Mouse (Mus musculus) erythroid progenitor cell, adult 5-6 weeks (primary cell): ENCODE measurements at regions not wholly inside any gene's neighbourhood (a gene's known extent, or its start where the extent isn't known, plus 50 kb on each side); places are given as distances from the start of the nearest gene placed in this dataset.

Source experiments
- ATAC-seq: replicated peaks from 2 replicates; pipeline ENCODE4 v1.8.0; 2016; ENCODE audit warnings: moderate number of reproducible peaks, mild to moderate bottlenecking, moderate TSS enrichment, inconsistent platforms; ENCODE audit not compliant: poor library complexity, low FRiP score, severe bottlenecking

DNA sequence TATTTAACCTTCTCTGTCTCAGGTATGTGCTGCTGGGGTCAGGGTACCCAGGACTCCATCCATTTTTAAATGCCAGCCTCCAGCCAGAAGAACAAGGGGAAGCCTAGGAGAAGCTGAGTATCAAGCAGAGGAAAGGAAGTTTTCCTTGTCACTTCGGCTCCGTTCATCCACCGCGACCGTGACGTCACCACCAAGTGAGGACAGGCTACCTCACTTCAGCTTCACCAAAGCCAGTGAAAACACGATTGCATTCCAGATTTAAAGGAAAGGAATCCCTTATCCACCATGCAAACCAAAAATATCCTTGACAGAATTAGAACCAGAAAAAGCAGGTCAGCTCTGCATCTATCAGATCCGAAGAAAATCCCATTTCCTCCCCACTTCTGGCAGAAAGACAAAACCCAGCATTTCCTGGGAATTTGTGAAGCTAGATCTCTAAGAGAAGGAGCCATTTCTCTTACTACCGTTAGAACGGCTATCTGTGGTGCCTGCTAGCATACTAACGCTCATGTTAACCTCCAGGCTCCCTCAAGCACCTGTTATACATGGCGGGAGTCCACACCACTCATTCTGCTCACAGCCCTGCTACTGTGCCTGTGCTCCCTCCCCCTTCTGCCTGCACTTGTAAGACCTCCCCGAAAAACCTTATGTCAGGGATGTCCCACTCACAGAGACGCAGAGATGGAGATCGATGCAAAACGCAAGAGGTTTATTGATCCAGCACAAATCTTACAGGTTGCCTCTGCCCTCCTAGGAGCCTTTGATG lies 133.4 kb downstream of the Qrsl1 start:
- no peak for ATAC-seq

DNA sequence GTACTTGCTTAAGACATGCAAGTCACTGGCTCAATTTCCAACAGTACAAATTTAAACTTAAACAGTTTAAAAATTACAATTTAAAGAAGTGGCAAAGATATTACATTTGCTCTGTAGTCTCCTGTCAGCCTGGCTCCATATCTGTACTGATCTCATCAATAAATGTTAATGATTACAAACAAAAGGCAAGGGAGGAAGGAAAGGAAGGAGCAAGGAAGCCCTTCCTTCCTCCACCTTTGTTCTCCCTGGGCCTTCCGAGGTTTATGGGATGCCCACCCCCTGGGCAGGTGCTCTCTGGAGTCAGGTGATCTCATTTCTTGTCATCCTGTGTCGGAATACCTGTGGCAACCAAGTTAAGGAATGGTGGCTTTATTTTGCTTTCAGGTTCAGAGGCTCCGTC lies 132.5 kb downstream of the Qrsl1 start:
- ATAC-seq = no peak

DNA sequence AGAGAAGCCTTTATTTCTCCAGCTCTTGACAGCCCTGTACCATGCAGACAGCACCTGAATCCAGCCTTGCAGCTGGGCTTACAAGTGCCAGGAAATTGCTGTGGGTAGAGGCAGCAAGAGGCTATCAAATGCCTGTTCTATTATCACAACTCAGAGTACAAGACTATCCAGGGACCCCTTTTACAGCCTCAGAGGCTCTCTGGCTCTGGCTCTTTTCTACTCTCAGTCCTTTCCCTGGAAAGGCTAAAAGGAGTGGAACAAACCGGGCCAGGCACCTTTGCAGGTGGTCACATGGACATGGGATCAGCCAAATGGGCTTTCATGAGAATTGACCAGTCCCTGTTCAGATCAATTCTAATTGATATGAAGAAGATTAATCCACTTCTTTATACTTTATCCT lies 125.7 kb downstream of the Qrsl1 start:
- no peak for ATAC-seq

DNA sequence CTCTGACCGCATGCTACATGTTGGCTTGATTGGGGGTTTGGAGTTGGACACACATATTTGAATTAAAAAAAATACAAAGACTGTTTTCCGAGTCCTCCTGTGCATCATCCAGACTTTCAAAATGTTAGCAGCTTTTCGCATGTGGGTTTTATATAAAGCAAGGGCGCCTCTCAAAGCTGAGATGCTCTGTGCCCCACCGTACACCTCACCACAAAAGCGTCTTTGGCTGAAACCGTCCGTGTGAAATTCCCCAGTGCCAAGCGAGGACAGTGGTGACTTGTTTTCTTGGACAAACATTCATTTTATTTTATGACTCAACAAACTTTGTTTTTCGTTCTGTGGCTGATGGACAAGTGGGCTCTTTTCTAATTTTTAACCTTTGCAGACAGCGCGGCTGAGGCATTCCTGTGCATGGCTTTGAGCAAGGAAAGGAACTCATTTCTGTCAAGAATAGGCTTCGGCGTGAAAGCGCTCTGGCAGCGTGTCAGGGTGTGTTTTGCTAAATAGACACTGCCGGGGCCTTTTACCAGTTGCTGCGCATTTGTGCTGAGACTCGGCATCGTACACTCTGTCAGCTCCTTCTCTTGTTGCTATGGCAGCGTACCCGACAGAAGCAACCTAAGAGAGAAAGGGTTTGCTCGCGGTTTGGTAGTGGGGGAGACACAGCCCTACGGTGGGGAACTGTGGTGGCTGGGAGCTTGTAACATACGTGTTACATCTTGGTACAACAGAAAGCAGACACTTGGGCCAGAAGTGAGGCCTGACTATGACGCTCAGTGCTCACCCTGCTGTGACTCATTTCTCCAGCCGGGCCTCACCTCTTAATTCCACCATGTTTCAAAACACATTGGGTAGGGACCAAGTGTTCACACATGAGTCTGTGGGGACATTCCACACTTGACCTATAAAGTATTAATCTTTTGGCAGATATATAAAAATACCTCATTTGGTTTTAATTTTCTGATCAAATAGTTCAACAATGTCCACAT lies 123.6 kb downstream of the Qrsl1 start:
- ATAC-seq = no peak

DNA sequence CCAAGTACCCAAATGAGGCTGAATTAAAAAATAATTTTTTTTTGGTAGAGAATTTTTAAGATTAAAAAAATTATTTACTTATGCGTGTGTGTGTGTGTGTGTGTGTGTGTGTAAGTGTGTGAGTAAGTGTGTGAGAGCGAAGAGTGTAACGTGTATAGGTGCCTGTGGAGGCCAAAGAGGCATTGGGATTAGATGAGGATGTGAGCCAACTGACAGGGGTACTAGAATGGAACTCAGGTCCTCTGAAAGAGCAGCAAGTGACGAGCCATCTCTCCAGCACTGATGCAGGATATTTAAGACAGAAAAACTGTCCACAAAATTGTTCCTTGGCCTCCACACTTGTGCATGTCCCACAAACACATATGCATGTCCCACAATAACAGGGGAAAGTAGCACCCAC lies 121.0 kb downstream of the Qrsl1 start:
- ATAC-seq = no peak

DNA sequence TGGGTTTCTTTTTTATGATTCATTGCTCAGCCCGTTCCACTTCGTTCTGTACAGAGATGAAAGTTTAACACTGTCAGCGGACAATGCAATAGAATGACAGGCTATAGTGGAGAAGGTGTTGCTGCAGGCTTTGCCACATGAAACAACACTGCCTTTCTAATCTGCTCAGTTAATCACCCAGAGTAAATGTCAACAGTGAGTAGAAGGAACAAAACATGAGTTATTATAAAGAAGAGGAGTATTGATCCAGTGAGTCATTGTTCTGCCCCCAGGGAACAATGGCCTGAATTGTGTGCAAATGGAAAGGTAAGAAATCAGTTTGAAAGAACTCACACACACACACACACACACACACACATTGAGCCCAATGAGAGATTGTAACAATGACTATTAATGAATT lies 118.2 kb downstream of the Qrsl1 start:
- no peak for ATAC-seq

DNA sequence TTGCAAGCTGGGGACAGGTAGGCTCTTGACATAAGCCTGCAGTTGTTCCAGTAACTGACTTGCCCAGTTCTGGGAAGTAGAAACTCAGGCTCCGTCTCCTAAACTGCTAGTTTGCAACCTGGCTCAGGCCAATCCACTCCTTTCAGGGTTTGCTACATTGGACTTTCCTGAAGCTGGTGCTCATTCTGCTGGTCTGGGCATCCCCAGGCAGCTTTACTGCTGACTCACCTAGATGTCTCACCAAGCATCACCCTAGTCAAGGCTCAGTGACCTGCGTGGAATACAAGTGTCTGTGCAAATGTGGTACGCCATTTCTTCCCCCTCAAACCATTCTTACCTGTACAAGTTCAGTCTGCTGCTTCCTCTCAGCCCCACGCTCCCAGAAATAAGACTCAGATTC lies 110.8 kb downstream of the Qrsl1 start:
- ATAC-seq = peak; percentile 70

DNA sequence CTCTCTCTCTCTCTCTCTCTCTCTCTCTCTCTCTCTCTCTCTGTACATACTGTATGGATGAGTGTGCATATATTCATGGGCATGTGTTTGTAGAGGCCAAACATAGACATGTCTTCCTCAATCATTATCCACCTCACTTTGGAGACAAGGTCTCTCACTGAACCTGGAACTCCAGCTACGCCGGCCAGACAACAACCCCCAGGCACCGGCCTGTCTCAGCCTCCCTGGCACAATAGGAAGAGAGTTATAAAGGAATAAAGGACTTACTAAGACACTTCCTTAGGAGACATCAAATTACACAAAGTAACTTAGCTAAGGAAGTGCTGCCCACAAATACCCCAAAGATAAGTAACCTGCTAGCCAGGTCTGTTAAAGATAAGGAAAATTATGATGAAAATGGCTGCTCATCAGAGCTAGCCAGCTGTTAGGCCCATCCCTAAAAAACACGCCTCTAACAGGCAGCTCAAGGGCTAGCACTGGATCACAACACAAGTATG lies 110.0 kb downstream of the Qrsl1 start:
- ATAC-seq = peak; percentile 87

DNA sequence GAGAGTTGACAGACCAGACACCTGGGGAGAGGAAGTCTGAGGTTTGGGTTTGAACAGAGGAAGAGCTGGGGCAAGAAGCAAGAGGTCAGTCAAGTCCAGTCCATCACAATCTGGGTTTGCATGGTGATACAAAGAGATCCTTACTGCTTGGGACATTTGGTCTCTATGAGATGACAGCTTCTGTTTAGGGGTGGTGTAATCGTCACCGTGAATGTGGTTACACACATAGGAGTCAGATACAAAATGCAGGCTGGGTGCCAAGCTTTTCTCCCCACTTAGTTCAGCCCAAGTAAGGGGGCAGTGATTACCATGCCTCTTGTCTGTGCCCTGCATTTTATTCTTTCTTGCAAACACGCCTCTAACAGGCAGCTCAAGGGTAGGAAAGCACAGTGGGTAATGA lies 108.9 kb downstream of the Qrsl1 start:
- ATAC-seq = no peak

DNA sequence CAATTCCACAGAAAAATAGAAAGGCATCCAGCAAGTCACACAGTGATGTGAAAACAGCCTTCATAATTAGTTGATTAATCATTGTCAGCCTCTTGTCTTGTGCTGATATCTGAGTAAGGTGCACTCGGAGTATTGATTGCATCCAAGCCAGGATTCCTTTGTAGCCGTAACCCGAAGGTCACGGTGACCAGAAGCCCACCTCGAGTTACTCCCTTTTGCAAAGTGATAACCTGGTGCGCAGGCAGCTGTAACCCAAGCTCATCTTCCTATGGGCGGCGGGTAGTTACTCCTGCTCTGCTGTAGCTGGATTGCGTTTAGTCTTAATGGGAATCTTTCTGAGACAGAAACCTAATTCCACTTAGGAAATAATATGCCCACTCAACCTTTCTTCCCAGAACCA lies 107.0 kb downstream of the Qrsl1 start:
- no peak for ATAC-seq

DNA sequence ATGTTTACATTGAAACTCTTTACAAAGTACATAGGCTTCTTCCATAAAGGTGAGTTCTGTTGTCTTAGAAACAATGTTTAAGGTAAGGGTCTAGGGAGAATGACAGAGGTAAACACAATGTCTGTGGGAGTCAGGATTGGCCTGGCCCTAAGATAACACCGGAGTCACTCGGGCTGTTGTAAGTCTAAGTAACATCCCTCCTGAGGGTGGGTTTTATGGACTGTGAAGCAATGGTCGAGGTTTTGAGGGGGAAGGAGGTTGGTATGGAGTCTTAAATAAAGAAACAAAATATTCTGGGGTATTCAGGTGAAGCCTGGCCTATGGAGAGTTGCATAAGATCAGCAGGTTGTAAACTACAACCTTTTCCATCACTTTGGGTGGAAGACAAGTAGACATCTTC lies 101.5 kb downstream of the Qrsl1 start:
- peak; percentile 25; the same call in 1 of the 2 replicates for ATAC-seq

DNA sequence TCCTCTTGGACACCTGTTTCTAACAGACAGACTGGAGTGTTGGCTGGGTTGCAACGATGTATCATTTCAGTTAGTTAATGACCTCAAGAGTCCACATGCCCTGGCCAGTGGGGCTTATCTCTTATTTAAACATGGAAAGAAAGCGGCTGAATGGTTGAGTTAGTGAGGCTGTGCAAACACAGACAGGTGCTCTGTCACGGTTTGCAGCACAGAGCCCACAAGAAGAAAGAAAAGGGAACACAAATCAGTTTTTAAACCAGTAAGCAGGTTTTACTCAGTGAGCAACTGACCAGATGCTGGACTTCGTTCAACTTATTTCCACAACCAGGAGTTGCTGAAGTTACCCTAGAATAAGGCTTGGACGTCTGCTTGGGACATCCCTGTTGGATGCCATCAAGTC lies 86.3 kb downstream of the Qrsl1 start:
- no peak for ATAC-seq

DNA sequence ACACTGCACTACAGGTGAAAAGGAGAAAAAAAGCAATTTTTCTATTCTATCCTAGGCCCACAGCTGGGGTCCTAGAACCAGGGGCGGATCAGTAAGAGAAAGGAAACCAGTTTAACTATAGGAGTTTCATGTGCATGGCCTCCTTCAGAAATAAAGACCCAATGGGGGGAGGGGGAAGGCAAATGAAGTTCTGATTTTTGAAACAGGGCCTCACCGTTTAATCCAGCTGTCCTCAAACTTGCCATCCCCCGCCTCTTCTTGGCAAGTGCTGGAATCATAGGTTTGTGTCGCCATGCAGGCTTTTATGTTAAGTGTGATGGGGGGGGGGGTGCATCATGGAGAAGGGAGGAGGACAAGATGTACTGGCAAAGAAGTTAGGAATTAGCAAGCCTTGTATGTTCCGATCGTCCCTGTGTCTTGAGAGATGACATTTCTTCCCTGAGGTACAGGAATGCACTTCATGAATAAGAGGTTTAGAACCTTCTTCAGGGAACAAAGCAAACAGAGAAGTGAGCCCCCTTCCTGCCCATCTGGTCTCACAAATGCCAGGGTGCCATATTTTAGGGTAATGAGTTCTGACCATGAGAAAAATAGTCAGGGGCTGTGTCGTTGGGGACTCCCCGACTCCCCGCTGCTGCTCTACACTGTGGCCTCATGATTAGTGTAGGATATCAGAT lies 83.9 kb downstream of the Qrsl1 start:
- no peak for ATAC-seq

DNA sequence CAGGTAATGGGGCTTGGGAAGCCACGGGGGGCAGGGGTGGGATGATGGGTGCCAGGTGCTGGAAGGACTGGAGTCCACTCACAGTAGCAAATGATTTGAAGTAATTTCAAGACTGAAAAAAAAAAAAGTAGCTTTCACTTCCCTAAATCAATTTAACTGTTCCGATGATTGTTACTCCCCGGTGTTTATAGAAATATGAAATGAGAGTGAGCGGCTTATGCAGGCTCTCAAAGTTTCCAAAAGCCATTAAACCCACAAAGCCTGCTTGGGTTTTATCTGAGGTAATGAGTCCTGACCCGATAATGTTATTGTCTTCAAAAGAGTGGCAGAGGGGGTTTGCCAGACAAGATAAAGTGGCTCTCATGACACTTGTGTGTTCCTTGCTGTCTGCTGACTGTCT lies 82.9 kb downstream of the Qrsl1 start:
- no peak for ATAC-seq

DNA sequence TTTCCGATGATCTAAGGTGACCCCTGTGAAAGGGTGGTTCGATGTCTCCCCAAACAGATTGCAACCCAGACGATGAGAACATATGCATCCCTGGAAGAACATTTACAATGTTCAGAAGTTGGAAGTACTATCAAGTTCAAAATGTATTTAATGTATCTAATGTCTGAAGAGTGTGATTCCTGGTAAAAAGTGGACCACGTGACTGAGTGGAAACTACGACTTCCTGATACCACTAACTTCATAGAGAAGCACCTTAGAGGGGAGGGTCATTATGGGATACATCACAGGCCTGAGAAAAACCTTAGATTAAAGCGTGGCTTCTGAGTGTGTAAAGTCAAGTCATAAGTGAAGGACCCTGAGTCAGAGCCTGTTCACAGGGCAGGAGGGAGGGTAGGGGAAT lies 82.1 kb downstream of the Qrsl1 start:
- ATAC-seq = no peak

DNA sequence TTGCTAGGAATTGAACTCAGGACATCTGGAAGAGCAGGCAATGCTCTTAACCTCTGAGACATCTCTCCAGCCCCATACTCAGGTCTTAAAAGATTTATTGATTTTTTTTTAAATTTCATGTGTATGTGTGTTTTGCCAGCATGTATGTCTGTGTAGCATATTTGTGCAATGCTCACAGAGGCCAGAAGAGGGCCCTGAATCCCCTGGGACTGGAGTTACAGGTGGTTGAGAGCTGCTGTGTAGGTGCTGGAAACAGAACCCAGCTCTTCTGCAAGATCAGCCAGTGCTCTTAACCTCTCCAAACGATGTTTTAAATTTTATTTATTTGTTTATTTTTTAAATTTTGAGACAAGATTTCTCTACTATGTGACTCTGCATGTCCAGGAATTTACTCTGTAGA lies 78.9 kb downstream of the Qrsl1 start:
- peak; percentile 72; the same call in 1 of the 2 replicates for ATAC-seq

DNA sequence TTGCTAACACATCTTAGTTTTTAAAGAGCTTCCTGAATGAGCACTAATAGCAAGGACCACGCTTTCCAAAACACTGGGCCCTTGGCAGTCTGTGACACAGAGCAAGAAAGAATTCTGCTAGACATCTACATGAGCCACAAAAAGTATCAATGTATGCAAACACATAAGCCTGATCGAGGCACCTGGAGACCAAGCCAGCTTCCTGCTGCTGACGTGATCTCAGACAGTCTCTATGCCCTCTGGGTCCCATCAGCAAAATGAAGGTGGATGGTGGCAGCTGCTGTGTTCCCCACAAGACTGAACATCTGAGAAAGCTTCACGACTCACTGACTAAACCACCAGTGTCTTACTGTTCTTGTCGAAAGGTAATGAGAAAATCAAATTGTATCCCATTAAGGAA lies 77.5 kb downstream of the Qrsl1 start:
- ATAC-seq = no peak
